Mouse (Mus musculus): ENCODE measurements around the gene 4933416C03Rik.

The 4933416C03Rik gene

GRCm38 (mm10) chr10:116078636-116079035 lies 35.1 kb downstream of the 4933416C03Rik start:
- DNase-seq (ENCODE audit: low spot score): no peak

GRCm38 (mm10) chr10:116075954-116076353 lies 37.8 kb downstream of the 4933416C03Rik start:
- DNase-seq (ENCODE audit: low spot score): no peak
